ENCODE assay signal across 27 mouse cellular contexts in the genomic region with DNA sequence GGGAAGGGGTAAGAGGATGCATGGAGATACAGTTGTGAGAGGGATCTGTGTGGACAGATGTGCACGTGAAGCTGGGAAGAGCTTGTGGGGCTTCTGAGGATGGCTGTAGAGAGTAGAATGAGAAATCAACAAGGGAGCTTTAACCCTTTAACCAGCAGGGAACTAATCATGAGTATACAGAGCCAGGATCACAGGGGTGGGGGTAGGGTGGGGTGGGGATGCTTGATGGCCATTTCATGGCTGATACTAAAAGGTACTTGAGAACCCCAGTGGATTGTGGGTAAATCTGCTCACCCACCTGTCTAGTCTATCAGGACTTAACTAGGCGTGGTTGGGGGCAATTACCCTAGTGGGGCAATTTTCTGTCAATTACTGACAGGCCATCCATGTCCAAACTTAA.
DNase-seq lines count a peak whose midpoint lies in the region; ATAC-seq lines count a peak whose summit lies in the region.
"Had no signal": no experiment of that assay in that cellular context is flagged by ENCODE, and none has a peak within 500 bp of the region (broad histone marks: within the 10 kb centered on the region; RNA-seq: fewer than 3 reads in every experiment).

No protein-coding gene starts in this region.

- H3K4me3 ChIP-seq in hindbrain, embryonic 11.5 days (ENCODE audit: low read depth, low read length), result no peak overlapping the region
- H3K4me3 ChIP-seq in hindbrain, embryonic 16.5 days (ENCODE audit: low read length), result no peak overlapping the region
- no peak overlapping the region for H3K4me3 ChIP-seq in midbrain, embryonic 11.5 days (ENCODE audit: low read depth, low read length)
- H3K4me3 ChIP-seq in midbrain, embryonic 16.5 days (ENCODE audit: low read depth, low read length), result no peak overlapping the region
- no peak overlapping the region for H3K4me3 ChIP-seq in neural tube, embryonic 11.5 days (ENCODE audit: low read depth, low read length)
- no peak overlapping the region for H3K4me3 ChIP-seq in neural tube, embryonic 15.5 days (replicated peaks)
- H3K4me3 ChIP-seq: embryonic facial prominence, embryonic 10.5 days; embryonic facial prominence, embryonic 13.5 days; erythroblast, embryonic 14.5 days; forebrain, embryonic 12.5 days; forebrain, embryonic 15.5 days; heart, adult 2 months; heart, embryonic 10.5 days; heart, embryonic 13.5 days; hindbrain, embryonic 15.5 days had no signal

- no peaks in the 10 kb centered on the region for H3K36me3 ChIP-seq in hindbrain, embryonic 11.5 days (ENCODE audit: control insufficient read depth, insufficient read depth, low read length)
- H3K36me3 ChIP-seq in hindbrain, embryonic 16.5 days (ENCODE audit: control insufficient read depth, insufficient read depth, low read length), result no peaks in the 10 kb centered on the region
- H3K36me3 ChIP-seq in midbrain, embryonic 11.5 days (ENCODE audit: control insufficient read depth, insufficient read depth, low read length), result no peaks in the 10 kb centered on the region
- no peaks in the 10 kb centered on the region for H3K36me3 ChIP-seq in midbrain, embryonic 16.5 days (ENCODE audit: control insufficient read depth, insufficient read depth, low read length)
- H3K36me3 ChIP-seq in neural tube, embryonic 11.5 days (ENCODE audit: control insufficient read depth, insufficient read depth, low read length), result no peaks in the 10 kb centered on the region
- no peaks in the 10 kb centered on the region for H3K36me3 ChIP-seq in neural tube, embryonic 15.5 days
- H3K36me3 ChIP-seq: embryonic facial prominence, embryonic 10.5 days; embryonic facial prominence, embryonic 13.5 days; forebrain, embryonic 12.5 days; forebrain, embryonic 15.5 days; heart, embryonic 10.5 days; heart, embryonic 13.5 days; hindbrain, embryonic 15.5 days had no signal

- H3K9me3 ChIP-seq in hindbrain, embryonic 11.5 days (ENCODE audit: control insufficient read depth, low read length), result no peaks in the 10 kb centered on the region
- no peaks in the 10 kb centered on the region for H3K9me3 ChIP-seq in hindbrain, embryonic 16.5 days (ENCODE audit: control insufficient read depth, low read length)
- no peaks in the 10 kb centered on the region for H3K9me3 ChIP-seq in midbrain, embryonic 11.5 days (ENCODE audit: control insufficient read depth, low read length)
- no peaks in the 10 kb centered on the region for H3K9me3 ChIP-seq in midbrain, embryonic 16.5 days (replicated peaks; ENCODE audit: control insufficient read depth, low read length, poor library complexity, severe bottlenecking)
- no peaks in the 10 kb centered on the region for H3K9me3 ChIP-seq in neural tube, embryonic 11.5 days (ENCODE audit: control insufficient read depth, low read length)
- no peaks in the 10 kb centered on the region for H3K9me3 ChIP-seq in neural tube, embryonic 15.5 days (replicated peaks)
- H3K9me3 ChIP-seq: embryonic facial prominence, embryonic 10.5 days; embryonic facial prominence, embryonic 13.5 days; forebrain, embryonic 12.5 days; forebrain, embryonic 15.5 days; heart, embryonic 10.5 days; heart, embryonic 13.5 days; hindbrain, embryonic 15.5 days had no signal

- H3K9ac ChIP-seq in hindbrain, embryonic 11.5 days (ENCODE audit: low read depth, low read length), result no peak overlapping the region
- H3K9ac ChIP-seq in hindbrain, embryonic 16.5 days (ENCODE audit: low read depth, low read length), result no peak overlapping the region
- H3K9ac ChIP-seq in midbrain, embryonic 11.5 days (ENCODE audit: low read length), result no peak overlapping the region
- no peak overlapping the region for H3K9ac ChIP-seq in midbrain, embryonic 16.5 days (ENCODE audit: low read depth, low read length)
- no peak overlapping the region for H3K9ac ChIP-seq in neural tube, embryonic 11.5 days (ENCODE audit: low read length)
- H3K9ac ChIP-seq in neural tube, embryonic 15.5 days (replicated peaks), result no peak overlapping the region
- H3K9ac ChIP-seq: embryonic facial prominence, embryonic 13.5 days; forebrain, embryonic 12.5 days; forebrain, embryonic 15.5 days; heart, embryonic 13.5 days; hindbrain, embryonic 15.5 days had no signal

- no peak overlapping the region for H3K4me2 ChIP-seq in hindbrain, embryonic 11.5 days (replicated peaks; ENCODE audit: low read depth, low read length)
- no peak overlapping the region for H3K4me2 ChIP-seq in hindbrain, embryonic 16.5 days (ENCODE audit: low read length)
- H3K4me2 ChIP-seq in midbrain, embryonic 11.5 days, result no peak overlapping the region
- no peak overlapping the region for H3K4me2 ChIP-seq in midbrain, embryonic 16.5 days (ENCODE audit: low read length)
- H3K4me2 ChIP-seq in neural tube, embryonic 11.5 days (ENCODE audit: low read depth), result no peak overlapping the region
- no peak overlapping the region for H3K4me2 ChIP-seq in neural tube, embryonic 15.5 days
- H3K4me2 ChIP-seq: embryonic facial prominence, embryonic 13.5 days; forebrain, embryonic 12.5 days; forebrain, embryonic 15.5 days; heart, embryonic 13.5 days; hindbrain, embryonic 15.5 days had no signal

- no peaks in the 10 kb centered on the region for H3K27me3 ChIP-seq in hindbrain, embryonic 11.5 days (ENCODE audit: control insufficient read depth, insufficient read depth, low read length)
- H3K27me3 ChIP-seq in hindbrain, embryonic 16.5 days (replicated peaks; ENCODE audit: control insufficient read depth, insufficient read depth, low read length), result no peaks in the 10 kb centered on the region
- no peaks in the 10 kb centered on the region for H3K27me3 ChIP-seq in midbrain, embryonic 11.5 days (ENCODE audit: control insufficient read depth, insufficient read depth, low read length)
- H3K27me3 ChIP-seq in midbrain, embryonic 16.5 days (ENCODE audit: control insufficient read depth, insufficient read depth, low read depth, low read length), result no peaks in the 10 kb centered on the region
- no peaks in the 10 kb centered on the region for H3K27me3 ChIP-seq in neural tube, embryonic 11.5 days (ENCODE audit: control insufficient read depth, insufficient read depth, low read length)
- H3K27me3 ChIP-seq in neural tube, embryonic 15.5 days (replicated peaks), result no peaks in the 10 kb centered on the region
- H3K27me3 ChIP-seq: embryonic facial prominence, embryonic 13.5 days; forebrain, embryonic 12.5 days; forebrain, embryonic 15.5 days; heart, embryonic 13.5 days; hindbrain, embryonic 15.5 days had no signal

- no peak for DNase-seq in hindbrain, embryonic 11.5 days (ENCODE audit: low spot score)
- DNase-seq in midbrain, embryonic 11.5 days (ENCODE audit: low spot score, missing footprints), result no peak
- DNase-seq in neural tube, embryonic 11.5 days (ENCODE audit: low spot score), result no peak
- DNase-seq: adrenal gland, adult 8-10 months; adrenal gland, postnatal 25 days; cerebellum, adult 11-12 months; cerebellum, adult 8-10 months; cerebellum, postnatal 10 days; cerebellum, postnatal 36 days; gastrocnemius, postnatal 10 days; gastrocnemius, postnatal 36 days; heart, adult 2 months; heart, postnatal 14 days; heart, postnatal 4 days had no signal

- WGBS in hindbrain, embryonic 11.5 days, result 72% methylated on average over 2 of the region's 2 CpGs
- 80% methylated on average over 2 of the region's 2 CpGs for WGBS in hindbrain, embryonic 16.5 days
- 73% methylated on average over 2 of the region's 2 CpGs for WGBS in midbrain, embryonic 11.5 days
- WGBS in midbrain, embryonic 16.5 days, result 67% methylated on average over 2 of the region's 2 CpGs
- WGBS in neural tube, embryonic 11.5 days, result 83% methylated on average over 2 of the region's 2 CpGs
- 70% methylated on average over 2 of the region's 2 CpGs for WGBS in neural tube, embryonic 15.5 days

- no peak overlapping the region for H3K27ac ChIP-seq in hindbrain, embryonic 11.5 days (ENCODE audit: low read depth, low read length)
- no peak overlapping the region for H3K27ac ChIP-seq in hindbrain, embryonic 16.5 days (ENCODE audit: low read depth, low read length)
- no peak overlapping the region for H3K27ac ChIP-seq in midbrain, embryonic 11.5 days (ENCODE audit: low read depth, low read length)
- H3K27ac ChIP-seq in midbrain, embryonic 16.5 days (ENCODE audit: low read length), result no peak overlapping the region
- H3K27ac ChIP-seq in neural tube, embryonic 11.5 days (ENCODE audit: low read depth, low read length), result no peak overlapping the region
- H3K27ac ChIP-seq in neural tube, embryonic 15.5 days (replicated peaks), result no peak overlapping the region
- H3K27ac ChIP-seq: embryonic facial prominence, embryonic 10.5 days; embryonic facial prominence, embryonic 13.5 days; forebrain, embryonic 12.5 days; forebrain, embryonic 15.5 days; heart, adult 2 months; heart, embryonic 10.5 days; heart, embryonic 13.5 days; hindbrain, embryonic 15.5 days had no signal

- ATAC-seq in hindbrain, embryonic 11.5 days (ENCODE audit: low FRiP score), result peak; percentile 56; the same call in 1 of the 2 replicates
- ATAC-seq in hindbrain, embryonic 16.5 days, result no peak
- ATAC-seq in midbrain, embryonic 11.5 days (ENCODE audit: low FRiP score), result 0 out of 2 replicates have a peak, but pooled peaks have one; percentile 55
- ATAC-seq in midbrain, embryonic 16.5 days, result no peak
- ATAC-seq in neural tube, embryonic 11.5 days (ENCODE audit: insufficient read depth, low FRiP score, low TSS enrichment), result peak; percentile 31; the same call in 1 of the 2 replicates
- ATAC-seq in neural tube, embryonic 15.5 days (ENCODE audit: low FRiP score), result no peak
- ATAC-seq: activated CD4-positive, CD25-positive, alpha-beta regulatory T cell, adult 4 months; forebrain, embryonic 15.5 days; inflammation-experienced regulatory T-cells, adult 6 months had no signal

- no peaks in the 10 kb centered on the region for H3K4me1 ChIP-seq in hindbrain, embryonic 11.5 days (replicated peaks; ENCODE audit: control insufficient read depth, insufficient read depth, low read length)
- no peaks in the 10 kb centered on the region for H3K4me1 ChIP-seq in hindbrain, embryonic 16.5 days (ENCODE audit: control insufficient read depth, insufficient read depth, low read depth, low read length)
- no peaks in the 10 kb centered on the region for H3K4me1 ChIP-seq in midbrain, embryonic 11.5 days (ENCODE audit: control insufficient read depth, insufficient read depth, low read length)
- no peaks in the 10 kb centered on the region for H3K4me1 ChIP-seq in midbrain, embryonic 16.5 days (ENCODE audit: control insufficient read depth, insufficient read depth, low read length)
- H3K4me1 ChIP-seq in neural tube, embryonic 11.5 days (ENCODE audit: control insufficient read depth, insufficient read depth, low read length), result no peaks in the 10 kb centered on the region
- H3K4me1 ChIP-seq in neural tube, embryonic 15.5 days, result no peaks in the 10 kb centered on the region
- H3K4me1 ChIP-seq: embryonic facial prominence, embryonic 10.5 days; embryonic facial prominence, embryonic 13.5 days; heart, embryonic 10.5 days; heart, embryonic 13.5 days; hindbrain, embryonic 15.5 days had no signal

Comparison
In these comparisons a context has a peak if more than half of its experiments do, and no peak if none do; other contexts are left out.
1. ATAC-seq: peak in hindbrain, embryonic 11.5 days (single experiment), midbrain, embryonic 11.5 days (single experiment) and neural tube, embryonic 11.5 days (single experiment); none in hindbrain, embryonic 16.5 days (single experiment), midbrain, embryonic 16.5 days (single experiment) and neural tube, embryonic 15.5 days (single experiment).